Mouse (Mus musculus) layer of hippocampus, adult 9-10 months (tissue): ENCODE measurements around the gene Pde1b.

ENCODE experiments used
- DNase-seq: peaks from one replicate; pipeline ENCODE4 v3.0.0; 2022; ENCODE audit warnings: low spot score

Pde1b gene

DNA sequence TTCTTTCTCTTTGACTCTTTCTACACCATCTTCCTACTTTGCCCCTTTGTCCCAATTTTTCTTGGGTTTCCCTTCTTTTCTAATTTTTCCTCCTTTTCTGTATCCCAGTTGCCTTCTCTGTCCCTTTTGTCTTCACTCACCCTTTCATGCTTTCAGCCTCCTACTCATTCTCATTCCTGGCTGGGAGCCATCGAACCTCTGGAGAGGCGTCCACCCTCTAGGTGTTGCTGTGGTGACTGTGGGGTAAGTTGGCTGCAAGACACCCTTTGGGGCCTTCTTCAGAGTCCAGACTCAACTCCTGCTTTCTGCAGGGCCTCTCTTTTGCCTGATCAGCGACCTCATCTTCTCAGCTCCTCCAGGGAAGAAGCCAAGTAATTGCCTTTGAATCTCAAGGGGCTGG, 6.5 kb downstream of the Pde1b start:
- no peak for DNase-seq

DNA sequence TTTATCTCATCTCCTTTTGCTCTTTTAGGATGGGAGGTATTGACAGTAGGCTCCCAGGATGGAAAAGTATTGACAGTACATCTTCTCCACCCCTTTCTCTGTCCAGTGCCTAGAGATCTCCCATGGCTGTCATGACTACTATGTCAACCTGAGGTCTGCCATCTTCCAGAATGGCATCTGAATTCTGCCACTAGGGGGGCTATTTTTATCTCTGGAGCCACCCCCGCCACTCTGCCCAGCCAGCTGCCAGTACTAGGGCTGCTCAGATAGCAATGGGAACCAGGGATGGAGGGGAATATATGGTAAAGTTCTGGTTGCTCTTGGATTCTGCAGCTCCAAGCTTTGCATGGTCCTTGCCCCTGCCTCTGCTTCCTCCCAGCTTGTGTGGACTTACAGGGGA, 8.8 kb downstream of the Pde1b start:
- no peak for DNase-seq

DNA sequence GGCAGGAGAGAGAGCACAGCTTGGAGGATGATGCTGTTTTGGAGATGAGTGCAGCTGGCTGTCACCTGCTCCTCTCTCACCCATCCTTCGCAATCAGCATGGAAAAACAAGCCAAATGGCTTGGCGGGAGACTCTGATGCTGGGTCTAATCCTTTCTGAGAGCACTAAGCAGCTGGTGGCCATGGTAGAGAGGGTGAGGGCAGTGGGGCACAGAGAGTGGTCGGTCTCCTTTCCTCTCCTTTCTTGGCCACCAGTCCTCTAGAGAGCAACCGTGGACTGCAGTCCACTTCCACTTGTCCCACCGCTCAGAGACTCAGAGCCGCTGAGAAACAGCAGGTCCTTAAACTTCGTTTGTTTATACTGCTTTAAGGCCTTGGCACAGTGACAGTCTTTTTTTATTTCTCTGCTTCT, 10.8 kb downstream of the Pde1b start:
- DNase-seq = no peak

DNA sequence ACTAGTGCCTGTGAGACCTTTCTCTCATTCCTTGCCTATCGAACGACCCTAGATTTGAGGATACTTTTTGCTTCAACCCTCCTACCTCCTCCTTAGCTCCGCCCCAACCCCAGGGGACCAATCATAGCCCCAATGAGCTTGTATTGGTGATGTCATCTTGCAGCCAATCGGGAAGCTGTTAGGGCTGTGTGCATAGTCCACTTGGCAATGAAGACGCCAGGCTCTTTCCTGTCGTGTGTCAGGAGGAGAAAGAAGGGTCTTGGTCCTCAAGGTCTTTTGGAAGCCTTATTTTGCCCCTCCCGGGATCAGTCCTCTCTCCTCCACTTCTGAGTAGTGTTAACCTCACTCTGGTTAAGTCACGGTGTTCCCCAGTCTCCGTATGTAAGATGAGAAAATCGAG, 11.3 kb downstream of the Pde1b start:
- DNase-seq = no peak

DNA sequence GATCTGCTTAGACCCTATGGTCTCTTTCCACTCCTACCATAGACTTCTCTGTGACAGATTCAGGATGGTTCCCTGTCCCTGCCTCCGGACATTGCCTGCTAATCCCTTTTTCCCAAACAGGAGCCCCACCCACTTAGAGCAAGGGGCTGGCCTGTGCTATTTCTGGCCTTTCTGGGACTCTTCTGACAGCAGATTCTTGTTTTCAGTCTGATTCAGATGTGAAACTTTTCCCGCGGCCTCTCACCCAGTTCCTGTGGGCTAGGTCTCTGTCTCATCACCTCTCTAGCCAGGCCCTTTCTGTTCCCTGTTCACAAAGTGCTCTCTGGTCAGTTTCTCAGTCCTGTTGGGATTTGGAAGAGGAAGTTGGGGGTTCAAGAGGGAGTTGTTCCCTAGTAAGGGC, 12.1 kb downstream of the Pde1b start:
- DNase-seq = no peak

DNA sequence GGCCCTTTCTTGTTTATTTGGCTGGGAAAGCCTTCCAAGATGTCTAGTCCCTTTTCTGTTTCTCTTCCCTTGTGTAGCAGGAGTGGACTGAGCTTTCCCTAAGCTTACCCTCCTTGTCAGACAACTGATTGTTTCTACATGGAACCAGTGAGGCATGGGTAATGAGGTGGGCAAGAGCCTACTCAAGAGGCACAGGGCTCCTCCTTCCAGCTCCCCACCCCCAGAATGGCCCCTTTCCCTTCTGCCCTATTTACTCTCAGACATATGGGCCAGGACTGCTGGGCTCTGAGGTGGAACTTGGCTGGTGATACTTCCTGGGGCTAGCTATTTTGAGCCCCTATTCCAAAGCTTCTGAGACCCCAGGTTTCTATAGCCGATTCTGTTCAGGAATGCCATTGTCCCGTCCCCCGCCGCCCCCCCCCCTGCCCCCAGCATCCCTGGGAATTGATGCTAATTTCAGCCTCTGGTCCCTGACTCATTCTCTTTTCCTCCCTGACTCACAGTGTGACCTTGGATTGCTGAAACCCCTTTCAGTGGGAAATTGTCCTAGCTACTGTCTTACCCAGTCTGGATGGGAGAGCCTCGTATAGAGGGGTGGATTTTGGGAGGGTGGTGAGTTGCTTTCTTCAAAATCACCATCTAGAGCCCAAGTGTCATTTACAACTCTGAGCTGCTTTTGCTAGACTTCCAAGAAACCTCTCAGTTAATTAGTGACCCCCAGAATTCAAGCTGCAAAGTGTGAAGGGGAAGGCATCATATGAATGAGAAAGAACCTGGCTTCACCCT, 16.0 kb downstream of the Pde1b start:
- no peak for DNase-seq

DNA sequence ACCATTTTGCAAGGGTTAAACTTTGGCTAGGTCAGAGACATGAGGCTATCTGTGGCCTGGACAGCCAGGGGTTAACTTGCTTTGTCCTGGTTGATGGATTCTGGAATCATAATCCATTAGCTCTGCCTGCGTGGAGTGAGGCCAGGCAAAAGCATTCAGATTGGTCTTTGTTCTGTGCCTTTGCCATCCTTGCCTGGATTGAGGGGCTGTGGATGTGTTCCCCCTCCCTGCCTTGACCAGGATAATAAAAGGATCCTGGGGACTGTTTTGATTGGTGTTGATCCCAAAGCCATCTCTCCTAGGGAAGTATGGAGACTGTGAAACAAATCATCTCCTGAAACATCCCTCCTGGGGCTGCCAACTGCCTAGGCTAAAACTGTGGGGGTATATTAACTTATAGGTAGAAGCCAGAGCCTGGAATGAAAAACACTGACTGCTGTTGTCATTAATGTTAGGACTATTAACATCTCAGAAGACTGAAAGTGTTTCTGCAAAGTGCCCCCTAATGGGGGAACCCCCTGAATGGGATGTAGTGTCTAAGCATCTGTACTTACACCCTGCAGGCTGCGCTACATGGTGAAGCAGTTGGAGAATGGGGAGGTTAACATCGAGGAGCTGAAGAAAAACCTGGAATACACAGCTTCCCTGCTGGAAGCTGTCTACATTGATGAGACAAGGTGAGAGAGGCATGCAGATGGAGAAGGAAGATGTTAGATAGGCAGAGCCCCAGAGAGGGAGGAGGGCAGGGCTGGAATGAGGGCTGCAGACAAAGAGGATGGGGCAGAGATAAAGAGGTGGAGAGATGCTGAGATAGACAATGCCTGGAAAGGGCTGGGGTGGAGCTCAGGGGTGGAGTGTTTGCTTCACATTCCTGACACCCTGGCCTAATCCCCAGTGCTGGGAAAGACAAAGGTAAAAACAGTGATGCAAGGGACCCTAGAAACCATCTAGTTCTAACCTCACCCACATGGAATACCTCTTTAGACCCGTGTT, 16.8 kb downstream of the Pde1b start:
- DNase-seq = no peak

DNA sequence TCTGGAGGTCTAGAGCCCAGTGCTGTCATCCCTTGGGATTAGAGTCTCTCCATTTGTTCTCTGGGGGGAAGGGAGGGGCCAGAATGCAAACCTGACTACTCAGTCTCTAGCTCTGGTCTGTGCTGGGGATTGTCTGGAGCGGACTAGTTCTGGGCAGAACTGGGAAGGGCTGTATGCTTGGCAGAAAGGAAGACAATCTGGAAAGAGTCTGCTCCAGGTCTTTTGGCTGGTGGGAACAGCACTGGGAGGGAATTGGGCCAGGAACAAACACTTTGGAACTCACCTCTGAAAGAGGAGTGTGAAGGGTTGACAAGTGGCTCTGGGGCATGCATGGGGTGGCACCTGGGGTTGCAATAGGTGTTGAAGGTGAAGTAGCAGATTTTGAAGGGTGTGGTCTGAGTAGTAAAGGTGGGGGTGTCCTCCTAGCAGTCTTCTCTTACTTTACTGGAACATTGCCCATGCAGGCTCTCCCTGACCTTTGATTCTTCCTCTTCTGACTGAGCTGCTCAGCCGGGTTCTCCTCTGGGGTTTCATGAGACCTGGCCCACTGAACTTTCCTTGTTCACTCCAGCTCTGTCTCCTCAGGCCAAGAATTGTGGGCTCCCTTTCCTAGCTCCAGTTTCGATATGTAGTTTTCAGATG, 19.7 kb downstream of the Pde1b start:
- no peak for DNase-seq

DNA sequence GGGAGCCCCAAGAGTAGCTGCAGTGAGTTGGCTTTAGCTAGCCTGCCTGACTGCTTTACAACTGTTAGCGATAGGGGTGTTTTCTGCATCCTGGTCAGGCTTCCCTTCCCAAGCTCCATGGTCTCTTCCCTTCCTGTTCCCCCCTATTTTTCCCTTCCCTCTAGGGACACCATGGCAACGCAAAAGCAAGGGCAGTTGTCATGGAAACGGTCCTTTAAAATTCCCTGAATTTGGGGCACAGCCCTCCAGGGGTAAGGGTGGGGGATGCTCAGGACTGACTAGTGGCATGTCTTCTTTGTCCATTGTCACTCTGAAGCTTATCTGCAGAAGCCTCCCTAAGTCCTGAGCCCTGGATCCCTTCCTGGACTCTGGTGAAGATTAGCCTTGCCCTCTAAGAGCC, 20.3 kb downstream of the Pde1b start:
- no peak for DNase-seq

DNA sequence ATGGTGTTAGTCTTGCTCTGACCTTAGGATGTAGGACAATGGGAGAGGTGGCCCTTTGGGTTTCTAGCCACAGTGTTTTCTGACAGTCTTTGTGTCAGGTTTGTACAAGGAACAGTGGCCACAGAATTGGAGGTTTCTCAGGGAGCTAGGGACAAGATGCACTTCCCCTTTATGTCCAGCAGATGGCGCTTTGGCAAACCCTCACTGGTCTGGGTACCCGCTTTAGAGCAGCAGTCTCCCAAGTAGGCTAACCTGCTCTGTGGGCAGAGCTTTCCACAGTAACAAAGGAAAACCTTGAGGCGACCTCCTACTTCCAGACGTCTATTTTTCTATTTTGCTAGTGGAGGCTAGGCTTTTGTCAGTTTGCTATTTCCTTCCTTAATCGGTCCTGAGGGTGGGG, 27.5 kb downstream of the Pde1b start:
- no peak for DNase-seq

DNA sequence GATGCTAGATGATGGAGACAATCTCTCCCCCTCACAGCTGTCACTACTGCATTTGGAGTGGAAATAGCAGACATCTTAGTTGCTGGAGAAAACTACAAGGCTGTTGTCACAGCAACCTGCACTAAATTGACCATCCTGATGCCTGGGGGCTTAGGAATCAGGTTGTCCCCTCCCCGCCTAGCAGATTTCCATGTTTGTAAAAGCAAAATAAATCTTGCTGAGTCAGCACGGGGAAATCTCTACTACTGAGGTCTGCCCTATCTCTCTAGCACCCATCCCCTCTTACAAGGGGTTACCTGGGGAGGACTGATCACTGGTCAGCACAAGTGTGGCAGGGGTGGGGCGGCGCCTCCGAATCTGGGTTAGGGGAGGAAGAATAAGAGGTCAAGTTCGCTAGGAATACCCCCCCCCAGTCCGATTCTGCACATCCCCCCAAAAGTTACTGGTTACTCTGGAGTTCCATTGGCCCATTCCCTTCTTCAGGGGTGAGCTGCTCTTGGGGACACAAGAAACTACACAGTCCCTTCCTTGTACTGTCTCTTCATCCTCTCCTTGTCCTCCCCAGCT, 31.3 kb downstream of the Pde1b start:
- DNase-seq = no peak

DNA sequence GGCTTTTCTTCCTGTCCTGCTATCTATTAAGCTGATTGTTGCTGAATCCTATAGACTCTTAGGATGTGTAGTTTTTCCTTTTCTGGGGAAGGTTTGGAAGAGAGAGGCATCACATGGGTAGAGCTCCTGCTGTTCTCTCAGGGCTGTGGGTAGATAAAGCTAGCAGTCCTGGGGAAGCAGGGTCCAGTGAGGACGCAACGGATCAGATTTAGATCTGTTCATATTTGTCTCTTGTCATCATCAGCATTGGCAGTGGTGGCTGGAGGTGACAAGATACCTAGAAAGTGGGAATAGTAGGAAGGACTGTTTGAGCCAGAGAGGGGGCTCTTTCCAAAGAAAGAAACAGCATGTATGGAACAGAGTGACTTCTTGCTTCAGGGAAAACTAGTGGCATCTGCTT, 32.2 kb downstream of the Pde1b start:
- no peak for DNase-seq

DNA sequence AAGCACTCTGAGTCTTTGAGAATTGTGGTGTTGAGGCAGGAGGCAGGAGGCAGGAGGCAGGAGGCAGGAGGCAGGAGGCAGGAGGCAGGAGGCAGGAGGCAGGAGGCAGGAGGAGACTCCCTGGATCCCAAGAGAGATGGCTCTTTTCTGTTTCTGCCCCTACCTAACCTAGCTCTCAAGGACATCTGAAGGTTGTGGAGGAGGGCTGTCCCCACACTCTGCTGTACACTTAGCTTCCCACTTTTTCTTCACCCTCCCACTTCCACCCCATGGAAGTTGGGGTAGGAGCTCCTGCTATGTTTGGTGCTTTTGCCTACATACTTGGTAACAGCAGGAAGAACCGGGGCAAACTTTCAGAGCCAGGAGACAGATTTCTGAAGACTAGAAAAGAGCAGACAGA, 33.0 kb downstream of the Pde1b start:
- DNase-seq = no peak

DNA sequence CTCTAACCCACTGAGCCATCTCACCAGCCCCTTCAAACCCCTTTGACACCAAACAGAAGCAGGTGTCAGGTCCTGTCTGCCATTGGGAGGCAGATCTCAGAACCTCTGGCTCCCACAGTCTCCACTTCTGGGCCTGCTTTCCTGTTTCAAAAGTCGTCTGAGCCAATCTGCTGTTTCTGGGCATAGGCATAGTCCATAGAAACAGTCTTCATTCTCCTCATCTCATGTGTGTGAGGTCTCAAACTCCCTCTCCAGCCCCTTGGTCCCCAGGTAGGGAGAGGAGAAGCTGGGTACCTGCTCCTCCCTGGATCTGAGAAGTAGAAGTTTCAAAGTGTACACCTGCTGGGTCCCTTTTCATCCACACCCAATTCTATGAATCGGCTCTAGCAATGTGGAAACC, 33.6 kb downstream of the Pde1b start:
- DNase-seq = no peak

DNA sequence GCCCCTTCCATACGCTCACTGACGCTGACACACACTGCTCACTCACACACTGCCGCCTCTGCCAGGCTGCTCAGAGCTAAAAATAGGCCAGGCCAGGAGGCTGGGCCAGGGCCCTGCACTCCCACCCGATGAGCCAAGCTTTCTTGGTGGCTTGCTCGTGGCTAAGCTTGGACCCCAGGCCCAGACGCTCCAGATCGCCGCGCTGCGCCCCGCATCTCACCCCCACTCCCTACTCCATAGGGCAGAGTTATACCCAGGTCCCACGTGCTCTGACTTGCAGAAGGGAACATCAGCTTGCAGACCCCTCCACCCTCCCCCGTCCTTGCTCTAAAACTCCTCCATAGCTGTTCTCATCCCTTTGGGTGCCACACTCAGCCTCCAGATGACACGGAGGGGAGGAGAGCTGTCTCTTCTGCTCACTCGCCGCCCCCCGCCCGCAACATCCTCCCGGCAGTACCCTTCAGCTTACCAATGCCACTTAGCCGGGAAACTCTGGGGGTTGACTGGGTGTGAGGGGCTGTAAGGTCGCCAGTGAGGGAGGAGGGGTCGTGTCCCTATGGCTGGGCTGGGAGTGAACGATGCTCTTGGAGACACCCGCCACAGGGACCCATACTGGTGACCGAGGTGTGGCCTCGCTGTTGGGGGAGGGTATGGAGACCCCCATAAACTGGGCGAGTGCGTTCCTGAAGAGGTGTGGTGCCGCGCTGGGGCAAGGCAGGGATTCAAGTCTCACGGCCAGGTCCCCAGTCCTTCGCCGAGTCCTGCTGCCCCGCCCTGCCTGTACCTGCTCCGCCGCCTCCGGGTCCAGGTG, 34.4 kb downstream of the Pde1b start:
- DNase-seq = no peak

DNA sequence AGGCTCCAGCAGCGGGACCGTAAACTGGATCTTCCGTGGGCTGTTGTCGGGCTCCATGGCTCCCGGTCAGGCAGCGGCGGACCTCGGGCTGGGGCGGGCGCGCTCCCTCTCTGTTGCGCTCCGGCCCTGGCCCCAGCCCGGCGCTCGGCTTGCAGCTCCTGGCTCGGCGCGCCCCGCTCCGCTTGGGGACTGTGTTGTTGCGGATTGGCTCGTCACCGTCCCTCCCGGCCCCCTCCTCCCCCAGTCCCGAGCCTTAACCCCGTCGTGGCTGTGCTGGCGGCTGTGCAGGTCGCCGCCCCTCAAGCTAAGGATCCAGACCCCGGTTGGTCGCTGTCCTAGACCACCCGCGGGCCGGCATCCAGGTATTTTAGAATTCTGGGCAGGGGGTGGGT, 35.0 kb downstream of the Pde1b start, which contains the start of gene Ppp1r1a:
Gene Ppp1r1a, minus strand, starts transcription at position 182 of the 392 bp plus-strand sequence.
- DNase-seq = no peak

DNA sequence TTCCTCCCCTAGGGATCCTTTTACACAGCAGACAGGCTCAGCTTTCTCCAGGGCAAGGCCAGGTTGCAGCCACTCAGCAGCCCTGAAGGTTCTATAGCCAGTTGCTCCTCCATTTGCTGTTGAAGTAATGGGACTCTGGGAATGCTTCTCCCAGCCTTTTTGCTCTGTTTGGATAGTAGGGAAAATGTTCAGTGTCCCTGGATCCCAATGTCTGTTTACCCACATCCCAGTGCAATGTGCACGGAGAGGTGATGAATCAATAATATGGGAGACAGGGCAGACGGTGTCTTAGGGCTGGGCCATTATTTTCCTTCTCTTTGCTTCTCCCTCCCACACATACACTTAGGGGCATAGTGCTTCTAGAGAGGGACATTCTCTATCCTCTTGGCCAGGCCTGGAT, 36.4 kb downstream of the Pde1b start:
- no peak for DNase-seq

DNA sequence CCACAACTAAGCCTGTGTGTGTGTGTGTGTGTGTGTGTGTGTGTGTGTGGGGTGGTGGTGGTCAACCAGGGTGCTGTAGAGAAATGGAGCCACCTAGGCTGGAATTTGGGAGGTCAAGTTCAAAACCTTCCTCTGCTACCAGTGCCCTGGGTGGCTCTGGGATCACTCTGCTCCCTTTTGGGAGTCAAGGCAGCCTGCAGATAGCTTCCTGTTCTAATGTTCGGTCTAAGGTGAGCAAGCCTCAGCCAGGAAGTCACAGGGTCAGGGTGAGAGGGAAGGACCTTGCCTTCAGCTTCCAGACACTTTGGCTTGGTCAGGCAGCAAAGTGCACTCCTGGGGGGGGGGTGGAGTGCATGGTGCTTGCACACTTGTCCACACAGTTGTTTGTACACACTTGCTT, 37.8 kb downstream of the Pde1b start:
- DNase-seq = no peak

DNA sequence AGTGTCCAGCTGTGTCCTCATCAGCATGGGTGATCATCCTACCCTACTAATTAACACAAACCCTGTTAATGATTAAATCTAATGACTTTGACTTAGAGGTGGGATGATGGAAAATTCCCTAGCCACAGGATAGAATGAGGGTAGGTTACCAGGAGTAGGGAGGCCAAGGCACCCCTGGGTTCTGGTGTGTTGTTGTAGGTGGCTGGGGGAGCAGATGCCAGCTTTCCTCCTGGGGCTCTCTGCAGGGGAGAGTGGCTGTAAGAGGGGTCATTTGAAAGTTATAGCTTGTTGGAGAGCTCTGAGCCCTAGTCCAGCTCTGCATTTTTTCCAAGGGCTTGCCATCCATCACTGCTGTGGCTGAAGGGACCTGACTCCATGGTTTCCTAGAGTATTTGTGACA, 39.7 kb downstream of the Pde1b start:
- no peak for DNase-seq

DNA sequence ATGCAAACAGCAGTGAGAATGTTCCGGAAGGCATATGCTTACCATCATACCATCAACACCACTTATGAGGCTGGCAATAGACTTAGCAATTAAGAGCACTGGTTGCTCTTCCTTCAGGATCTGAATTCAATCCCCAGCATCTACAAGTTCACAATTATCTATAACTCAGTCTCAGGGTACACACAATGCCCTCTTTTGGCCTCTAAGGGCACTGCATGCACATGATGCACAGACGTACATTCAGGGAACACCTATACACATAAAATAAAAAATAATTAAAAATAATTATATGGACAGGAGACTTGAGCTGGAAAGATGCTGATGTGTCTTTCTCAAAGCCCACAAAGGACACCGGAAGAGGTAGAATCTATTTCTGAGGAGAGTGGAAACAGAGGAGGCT, 45.1 kb downstream of the Pde1b start:
- DNase-seq = no peak

DNA sequence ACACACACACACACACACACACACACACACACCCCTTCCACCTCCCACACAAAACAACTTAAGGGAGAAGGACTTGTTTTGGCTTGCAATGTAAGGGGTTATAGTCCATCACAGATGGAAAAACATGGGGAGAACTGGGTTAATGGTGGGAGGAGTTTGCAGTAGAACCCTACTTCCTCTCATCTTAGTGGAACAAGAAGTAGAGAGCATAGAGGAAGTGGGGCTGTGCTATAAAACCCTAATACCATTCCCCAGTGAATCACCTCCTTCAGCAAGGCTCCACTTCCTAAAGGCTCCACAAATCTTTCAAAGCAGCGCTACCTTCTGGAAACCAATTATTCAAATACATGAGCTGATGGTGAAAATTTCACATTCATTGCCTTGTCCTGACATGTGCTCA, 46.6 kb downstream of the Pde1b start:
- DNase-seq = no peak

DNA sequence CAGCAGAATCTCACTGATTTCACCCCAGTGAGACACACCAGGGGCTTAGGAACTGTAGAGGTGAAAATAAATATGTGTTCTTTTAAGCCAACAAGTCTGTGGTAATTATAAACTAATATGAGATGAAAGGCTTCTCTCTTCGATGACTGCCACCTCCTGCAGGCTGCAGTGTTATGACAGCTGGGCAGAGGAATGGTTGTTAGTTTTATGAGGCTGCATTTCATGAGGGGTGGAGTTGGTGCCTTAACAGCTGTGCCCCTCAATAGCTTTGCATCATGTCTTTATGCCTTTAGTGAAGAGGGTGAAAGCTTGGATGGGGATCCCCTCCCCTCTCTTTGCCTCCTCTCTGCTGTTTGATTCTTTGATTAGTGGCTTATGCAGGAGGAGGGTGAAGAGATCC, 48.2 kb downstream of the Pde1b start:
- no peak for DNase-seq
